Mouse (Mus musculus) bone marrow, adult 2 months (tissue): ENCODE data around the gene Pstpip1. TPM values are rescaled to one million over a fixed set of nuclear protein-coding genes. Genes with fewer than 3 reads are reported as not detected.

Experiments
- H3K27ac ChIP-seq: fragments of 200-500 bp; 2 replicates; pipeline ENCODE4 v1.5.1; 2012; ENCODE audit warnings: low read depth, mild to moderate bottlenecking, control low read depth, inconsistent platforms, low read length; ENCODE audit not compliant: control insufficient read depth, poor library complexity, insufficient read depth
- H3K4me1 ChIP-seq: fragments of 200-500 bp; 2 replicates; pipeline ENCODE4 v1.6.1; 2011; ENCODE audit warnings: low read length; ENCODE audit not compliant: control insufficient read depth, insufficient read depth
- H3K4me3 ChIP-seq: fragments of 200-500 bp; replicated peaks from 2 replicates; pipeline ENCODE3; 2011; ENCODE audit warnings: mild to moderate bottlenecking, low read depth, low read length, control low read depth; ENCODE audit not compliant: control insufficient read depth
- CTCF ChIP-seq: fragments of 200-500 bp; IDR thresholded peaks from 2 replicates; pipeline ENCODE4 v1.5.1; 2011; ENCODE audit warnings: low read length, control low read depth; ENCODE audit not compliant: control insufficient read depth, insufficient read depth
- POLR2A ChIP-seq: fragments of 200-500 bp; IDR thresholded peaks from 2 replicates; pipeline ENCODE4 v1.6.1; 2011; ENCODE audit warnings: low read depth, mild to moderate bottlenecking, control low read depth, low read length, borderline replicate concordance; ENCODE audit not compliant: control insufficient read depth
- WGBS: fragments of 180-500 bp; shearing (Covaris S2); methylation state at CpG from one replicate; pipeline ENCODE4 v1.1.7; 2018; 5-methylcytosine and 5-hydroxymethylcytosine counted together
- polyA plus RNA-seq: library from polyadenylated mRNA; stranded (reverse); fragments of >200 nt; gene quantifications from 2 replicates; pipeline ENCODE4 v1.2.4, GENCODE M21; 2011; ENCODE audit warnings: low replicate concordance; ENCODE audit not compliant: missing spikeins, insufficient read depth, insufficient read length

Pstpip1 gene
- polyA plus RNA-seq, 1 experiment, result 115 TPM

GRCm38 (mm10) chr9:56090546-56091225 lies 924 bp downstream of the Pstpip1 start:
- H3K27ac ChIP-seq, result peak overlapping the region; percentile 89
- H3K4me3 ChIP-seq, result peak overlapping the region; percentile 75
- TF ChIP-seq CTCF (no peak), POLR2A (no peak)
- peaks cover 8% of the 10 kb centered on the region for H3K4me1 ChIP-seq
- WGBS, result 6% methylated on average over 5 of the region's 5 CpGs

- TF ChIP-seq POLR2A (no peak), CTCF (peak; percentile 55)
- H3K4me3 ChIP-seq, result peak overlapping the region; percentile 75
Measured at GRCm38 (mm10) chr9:56092102-56092501, 2.3 kb downstream of the Pstpip1 start.

GRCm38 (mm10) chr9:56097584-56098298 lies 8.0 kb downstream of the Pstpip1 start:
- no peak overlapping the region for H3K4me3 ChIP-seq

More at GRCm38 (mm10) chr9:56092102-56092501, 2.3 kb downstream of the Pstpip1 start:
- no peak overlapping the region for H3K27ac ChIP-seq
- peaks cover 9% of the 10 kb centered on the region for H3K4me1 ChIP-seq
- WGBS, result 12% methylated on average over 2 of the region's 2 CpGs

GRCm38 (mm10) chr9:56100041-56100522 lies 10.3 kb downstream of the Pstpip1 start:
- WGBS, result 30% methylated on average over 7 of the region's 7 CpGs
- no peak for TF ChIP-seq CTCF
- no peak for TF ChIP-seq POLR2A
- Histone ChIP-seq H3K4me1 (peaks cover 26% of the 10 kb centered on the region), H3K4me3 (no peak overlapping the region), H3K27ac (peak overlapping the region; percentile 29; the same call in 1 of the 2 replicates)

More at GRCm38 (mm10) chr9:56097584-56098298, 8.0 kb downstream of the Pstpip1 start:
- TF ChIP-seq POLR2A, result no peak
- no peak for TF ChIP-seq CTCF
- peak overlapping the region; percentile 71 for H3K27ac ChIP-seq
- H3K4me1 ChIP-seq, result peaks cover 17% of the 10 kb centered on the region
- 3% methylated on average over 4 of the region's 4 CpGs for WGBS

- no peak overlapping the region for H3K27ac ChIP-seq
- H3K4me3 ChIP-seq, result no peak overlapping the region
- no peak for TF ChIP-seq CTCF
- TF ChIP-seq POLR2A, result no peak
- peaks cover 26% of the 10 kb centered on the region for H3K4me1 ChIP-seq
- 15% methylated on average over 4 of the region's 4 CpGs for WGBS
Measured at GRCm38 (mm10) chr9:56101022-56101421, 11.3 kb downstream of the Pstpip1 start.

GRCm38 (mm10) chr9:56104921-56105320 lies 15.2 kb downstream of the Pstpip1 start:
- peaks cover 36% of the 10 kb centered on the region for H3K4me1 ChIP-seq
- TF ChIP-seq POLR2A (no peak), CTCF (no peak)
- H3K27ac ChIP-seq, result peak overlapping the region; percentile 88
- WGBS, result 26% methylated on average over 7 of the region's 7 CpGs
- no peak overlapping the region for H3K4me3 ChIP-seq

GRCm38 (mm10) chr9:56106274-56107072 lies 16.7 kb downstream of the Pstpip1 start:
- H3K27ac ChIP-seq, result peak overlapping the region; percentile 71
- 20% methylated on average over 6 of the region's 6 CpGs for whole genome bisulfite sequencing
- H3K4me1 ChIP-seq, result peaks cover 33% of the 10 kb centered on the region
- H3K4me3 ChIP-seq, result no peak overlapping the region
- TF ChIP-seq CTCF, result no peak
- TF ChIP-seq POLR2A, result no peak

GRCm38 (mm10) chr9:56107527-56107926 lies 17.8 kb downstream of the Pstpip1 start:
- H3K4me1 ChIP-seq, result peaks cover 33% of the 10 kb centered on the region
- WGBS, result 49% methylated on average over 6 of the region's 6 CpGs
- peak overlapping the region; percentile 74 for H3K27ac ChIP-seq
- H3K4me3 ChIP-seq, result no peak overlapping the region
- TF ChIP-seq POLR2A (no peak), CTCF (no peak)
